In the genomic region with DNA sequence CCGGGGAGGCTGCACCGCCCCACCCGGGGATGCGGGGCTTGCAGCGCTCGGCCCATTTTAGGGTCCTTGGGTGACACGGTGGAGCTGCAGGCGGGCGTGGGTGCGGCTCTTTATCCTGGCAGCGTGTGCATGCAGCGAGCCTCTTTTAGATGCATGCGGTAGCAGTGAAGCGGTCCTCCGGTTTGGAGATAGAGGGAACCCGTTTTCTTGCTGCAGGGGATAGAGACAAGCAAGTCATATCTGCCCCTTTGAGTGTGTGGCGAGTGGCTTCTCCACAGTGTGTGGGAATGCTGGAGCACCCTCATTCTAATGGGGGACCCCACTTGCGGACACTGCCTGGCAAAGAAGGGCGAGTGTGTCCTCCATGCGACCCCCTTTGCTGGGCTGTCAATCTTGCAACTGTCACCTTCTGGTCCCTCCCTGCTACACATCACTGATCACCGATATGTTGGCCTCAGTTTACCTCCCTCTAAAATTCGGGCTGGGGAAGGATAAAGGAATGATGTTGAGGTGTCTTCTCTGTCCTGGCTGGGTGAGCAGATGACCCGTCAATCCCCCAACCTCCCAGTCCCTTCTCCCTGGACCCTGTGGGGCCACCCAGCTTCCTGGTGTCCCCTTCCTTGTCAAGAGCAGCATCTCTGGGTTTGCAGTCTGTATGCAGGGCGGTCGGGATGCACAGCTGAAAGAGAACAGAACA, we compare ENCODE assay signal across 8 mouse cellular contexts. TPM values are rescaled to one million over a fixed set of nuclear protein-coding genes. Genes with fewer than 3 reads are reported as not detected.
DNase-seq lines count a peak whose midpoint lies in the region; ATAC-seq and TF ChIP-seq lines count a peak whose summit lies in the region.

No protein-coding gene starts in this region.

- peak overlapping the region; percentile 95 for H3K4me2 ChIP-seq in liver, embryonic 11.5 days

- peak overlapping the region; percentile 71 for H3K4me3 ChIP-seq in cerebellum, adult 2 months (replicated peaks; ENCODE audit: insufficient read depth, low read depth, low read length)
- H3K4me3 ChIP-seq in testis, adult 2 months (ENCODE audit: control insufficient read depth, low read depth, low read length): peak overlapping the region; percentile 90
- peak overlapping the region; percentile 72 for H3K4me3 ChIP-seq in liver, embryonic 11.5 days (ENCODE audit: low read depth, low read length)

- H3K27ac ChIP-seq in cerebellum, adult 2 months (ENCODE audit: insufficient read depth, low read length): peak overlapping the region; percentile 87
- H3K27ac ChIP-seq in testis, adult 2 months (ENCODE audit: control insufficient read depth, insufficient read depth, low read depth, low read length): peak overlapping the region; percentile 3; the same call in 1 of the 2 replicates
- H3K27ac ChIP-seq in liver, embryonic 11.5 days (ENCODE audit: low read depth, low read length): peak overlapping the region; percentile 83

- H3K9ac ChIP-seq in liver, embryonic 11.5 days (ENCODE audit: low read depth, low read length): peak overlapping the region; percentile 87

- no peak for ATAC-seq in liver, embryonic 11.5 days (replicated peaks; ENCODE audit: low FRiP score)

- H3K4me1 ChIP-seq in cerebellum, adult 2 months (ENCODE audit: control insufficient read depth, insufficient read depth, low read length): peaks cover 37% of the 10 kb centered on the region
- peaks cover 16% of the 10 kb centered on the region for H3K4me1 ChIP-seq in testis, adult 2 months (ENCODE audit: control insufficient read depth, insufficient read depth, low read length)
- peaks cover 59% of the 10 kb centered on the region for H3K4me1 ChIP-seq in liver, embryonic 11.5 days (replicated peaks; ENCODE audit: control insufficient read depth, insufficient read depth, low read length)

- no peak for DNase-seq in cerebellum, adult 2 months
- DNase-seq in cerebellum, adult 9-11 months: no peak
- DNase-seq in testis, postnatal 14 days (ENCODE audit: low spot score): no peak
- no peak for DNase-seq in liver, embryonic 11.5 days (ENCODE audit: low spot score)
- peak; percentile 63 for DNase-seq in telencephalon, adult 2 months (ENCODE audit: low read depth, low spot score)
- DNase-seq in embryo, embryonic 11 days: no peak
- DNase-seq in embryo, embryonic 9.5 days (ENCODE audit: extremely low spot score): no peak

- H3K9me3 ChIP-seq in liver, embryonic 11.5 days (ENCODE audit: control insufficient read depth, low read length): no peaks in the 10 kb centered on the region

- no peaks in the 10 kb centered on the region for H3K36me3 ChIP-seq in testis, adult 2 months (ENCODE audit: control insufficient read depth, insufficient read depth, low read length)
- peaks cover 5% of the 10 kb centered on the region; the same call in 1 of the 2 replicates for H3K36me3 ChIP-seq in liver, embryonic 11.5 days (ENCODE audit: control insufficient read depth, insufficient read depth, low read length)

- no peak for TF ChIP-seq POLR2A in cerebellum, adult 2 months (IDR thresholded peaks at IDR 0.05; ENCODE audit: borderline replicate concordance, insufficient read depth, low read length)
- TF ChIP-seq POLR2A in testis, adult 2 months (IDR thresholded peaks at IDR 0.05; ENCODE audit: control insufficient read depth, low read depth, low read length): no peak

- no peaks in the 10 kb centered on the region for H3K27me3 ChIP-seq in cerebellum, adult 2 months (ENCODE audit: control insufficient read depth, insufficient read depth, low read length)
- no peaks in the 10 kb centered on the region for H3K27me3 ChIP-seq in testis, adult 2 months (ENCODE audit: control insufficient read depth, insufficient read depth, low read length)
- H3K27me3 ChIP-seq in liver, embryonic 11.5 days (replicated peaks; ENCODE audit: control insufficient read depth, insufficient read depth, low read length): peaks cover 13% of the 10 kb centered on the region

- under 1% methylated on average over 25 of the region's 25 CpGs for WGBS in cerebellum, adult 2 months
- WGBS in liver, embryonic 11.5 days: 3% methylated on average over 25 of the region's 25 CpGs

- no peak for TF ChIP-seq CTCF in cerebellum, adult 2 months (IDR thresholded peaks at IDR 0.05; ENCODE audit: borderline replicate concordance, insufficient read depth, low read depth, low read length)
- TF ChIP-seq CTCF in testis, adult 2 months (IDR thresholded peaks at IDR 0.05; ENCODE audit: control insufficient read depth, insufficient read depth, insufficient replicate concordance, low read depth, low read length): no peak

RNA-seq across cellular contexts. Expression of a gene that starts 0.7 kb away (rescaled TPM):
- 288 and 314 TPM in 2 replicates for polyA plus RNA-seq in cerebellum, adult 2 months (2012; rRNA removed)
- polyA plus RNA-seq in testis, adult 2 months (2012; rRNA removed): 10.1 and 10.4 TPM in 2 replicates
- polyA plus RNA-seq in liver, embryonic 11.5 days (2014; fragmentation: Nextera tagmentation; extraction: Ambion mirVana): 40.0 and 42.5 TPM in 2 replicates

RNA-seq across cellular contexts. Expression of a gene that starts 2.1 kb away (rescaled TPM):
- 0.51 and 1.2 TPM in 2 replicates for polyA plus RNA-seq in cerebellum, adult 2 months (2012; rRNA removed)
- polyA plus RNA-seq in testis, adult 2 months (2012; rRNA removed): 0.56 and 0.99 TPM in 2 replicates
- 1.8 TPM in 2 replicates for polyA plus RNA-seq in liver, embryonic 11.5 days (2014; fragmentation: Nextera tagmentation; extraction: Ambion mirVana)

RNA-seq across cellular contexts. Expression of a gene that starts 26.7 kb away (rescaled TPM):
- polyA plus RNA-seq in cerebellum, adult 2 months (2012; rRNA removed): 61.8 and 63.9 TPM in 2 replicates
- 53.5 and 77.2 TPM in 2 replicates for polyA plus RNA-seq in testis, adult 2 months (2012; rRNA removed)
- 47.5 and 55.0 TPM in 2 replicates for polyA plus RNA-seq in liver, embryonic 11.5 days (2014; fragmentation: Nextera tagmentation; extraction: Ambion mirVana)

RNA-seq across cellular contexts. Expression of a gene that starts 26.7 kb away (rescaled TPM):
- polyA plus RNA-seq in cerebellum, adult 2 months (2012; rRNA removed): 81.4 and 84.9 TPM in 2 replicates
- polyA plus RNA-seq in testis, adult 2 months (2012; rRNA removed): 181 and 261 TPM in 2 replicates
- 226 and 233 TPM in 2 replicates for polyA plus RNA-seq in liver, embryonic 11.5 days (2014; fragmentation: Nextera tagmentation; extraction: Ambion mirVana)

RNA-seq across cellular contexts. Expression of a gene that starts 27.4 kb away (rescaled TPM):
- polyA plus RNA-seq in cerebellum, adult 2 months (2012; rRNA removed): 36.3 and 36.9 TPM in 2 replicates
- 13.4 and 16.5 TPM in 2 replicates for polyA plus RNA-seq in testis, adult 2 months (2012; rRNA removed)
- polyA plus RNA-seq in liver, embryonic 11.5 days (2014; fragmentation: Nextera tagmentation; extraction: Ambion mirVana): 49.9 and 51.9 TPM in 2 replicates

Comparison
In these comparisons a context has a peak if more than half of its experiments do, and no peak if none do; other contexts are left out.
1. H3K27ac ChIP-seq: peak in every context shown above with its lines; median percentile 87 in cerebellum, adult 2 months; 83 in liver, embryonic 11.5 days; 3 in testis, adult 2 months.